Mouse (Mus musculus): Measurements from ENCODE around the gene Leo1.
"Not testable (repeated sequence)": the region's sequence is repeated elsewhere in the genome, so short reads cannot be mapped to it uniquely, and the experiment has no call there.

Leo1 gene

DNA sequence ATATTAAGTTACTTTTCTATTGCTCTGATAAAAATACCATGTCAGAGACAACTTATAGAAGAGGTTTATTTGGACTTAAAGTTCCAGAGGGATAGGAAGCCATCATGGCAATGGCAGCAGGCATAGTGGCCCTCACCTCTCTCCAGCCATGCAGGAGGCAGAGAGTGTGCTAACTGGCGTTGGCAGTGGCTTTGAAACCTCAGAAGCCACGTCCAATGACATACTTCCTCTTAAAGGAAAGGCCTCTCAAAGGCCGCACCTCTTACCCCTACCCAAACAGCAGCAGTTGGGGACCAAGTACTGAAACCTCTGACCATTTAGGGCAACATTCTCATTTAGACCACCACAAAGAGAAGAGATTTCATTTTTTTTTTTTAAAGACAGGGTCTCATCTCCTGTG, 35.9 kb downstream of the Leo1 start:
- DNase-seq: no peak

DNA sequence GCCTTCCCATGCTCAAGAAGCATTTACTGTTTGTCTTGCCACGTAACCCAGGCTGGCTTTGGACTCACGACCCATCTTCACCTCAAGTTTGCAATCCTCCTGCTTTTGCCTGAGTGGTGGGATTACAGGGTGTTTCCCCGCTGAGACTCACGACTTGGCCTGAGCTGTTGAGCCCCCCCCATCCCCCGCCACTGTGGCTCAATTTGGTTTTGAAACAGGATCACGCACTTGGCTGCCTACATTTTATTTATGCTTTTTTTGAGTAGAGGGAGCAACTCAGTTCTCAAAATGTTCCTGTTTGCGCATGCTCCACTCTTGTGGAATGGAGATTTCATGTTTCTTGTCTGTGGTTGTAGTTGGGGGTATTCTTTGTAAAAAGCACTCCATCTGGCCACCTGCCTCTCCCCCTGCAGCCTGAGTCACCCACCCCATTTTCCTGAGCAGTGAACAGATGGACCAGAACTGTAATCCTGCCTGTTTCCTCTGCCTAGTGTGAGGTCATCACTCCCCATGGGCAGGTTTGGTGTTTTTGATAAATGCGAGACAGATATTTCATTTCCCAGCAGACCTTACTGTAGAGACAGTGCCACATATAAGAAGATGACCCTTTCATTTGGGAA, 37.9 kb downstream of the Leo1 start:
- no peak for DNase-seq

DNA sequence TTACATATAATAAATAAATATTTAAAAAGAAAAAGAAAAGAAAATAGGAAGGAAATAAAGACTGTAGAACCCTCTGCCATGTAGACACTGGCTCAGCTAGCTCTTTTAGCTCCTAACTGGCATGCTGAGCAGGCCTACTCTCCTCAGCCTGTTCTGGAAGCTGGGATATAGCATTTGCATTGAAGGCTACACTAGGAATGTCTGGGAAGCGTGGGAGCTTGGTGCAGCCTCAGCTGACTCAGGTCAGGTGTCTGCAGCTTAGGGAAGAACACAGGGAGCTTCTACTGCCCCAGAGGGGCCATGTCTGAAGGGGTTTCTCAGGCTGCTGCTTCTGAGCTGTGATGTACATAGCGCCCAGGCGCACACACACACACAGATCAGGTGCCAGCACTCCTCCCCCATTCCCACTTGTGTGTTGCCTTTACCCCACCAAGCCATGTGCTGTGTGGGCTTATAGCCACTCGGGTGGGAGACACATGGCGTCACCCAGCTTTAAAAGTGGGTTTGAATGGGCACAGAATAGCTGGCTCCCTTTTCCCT, 39.3 kb downstream of the Leo1 start:
- DNase-seq: no peak

DNA sequence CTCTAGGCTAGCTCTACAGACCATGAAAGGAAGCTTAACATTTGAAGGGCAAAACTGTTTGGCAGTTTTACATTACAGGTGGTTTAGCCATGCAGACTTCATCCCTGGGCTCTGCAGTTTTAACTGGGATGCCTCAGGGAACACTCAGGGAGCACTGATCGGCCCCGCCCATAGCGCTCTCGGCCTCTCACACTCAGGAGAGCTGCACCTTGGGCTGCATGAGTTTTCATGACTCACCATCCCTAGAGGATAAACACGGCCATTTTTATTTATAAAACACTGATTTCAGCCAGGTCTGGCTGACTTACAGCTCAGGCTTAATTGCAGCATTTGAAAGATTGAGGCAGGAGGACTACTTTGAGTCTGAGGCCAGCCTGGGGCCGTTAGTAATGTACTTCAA, 43.9 kb downstream of the Leo1 start:
- no peak for DNase-seq

DNA sequence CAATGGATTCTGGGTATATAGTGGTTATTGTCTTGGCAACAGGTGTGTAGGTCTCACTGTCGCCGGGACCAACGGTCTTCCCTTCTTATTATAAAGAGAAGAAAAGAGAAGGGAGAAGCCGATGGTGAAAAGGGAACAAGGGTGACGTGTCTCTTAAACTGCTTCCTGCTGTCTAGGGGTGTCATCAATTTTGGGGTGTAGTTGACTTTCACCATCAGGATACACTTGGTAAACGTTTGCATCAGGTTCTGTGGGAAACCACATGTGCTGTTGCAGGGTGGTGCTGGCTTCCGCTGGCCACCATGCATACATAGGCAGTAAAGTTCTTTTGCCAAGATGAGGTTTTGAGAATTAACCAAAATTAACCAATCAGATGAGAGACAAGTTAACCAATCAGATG, 46.9 kb downstream of the Leo1 start:
- DNase-seq: not testable (repeated sequence)

DNA sequence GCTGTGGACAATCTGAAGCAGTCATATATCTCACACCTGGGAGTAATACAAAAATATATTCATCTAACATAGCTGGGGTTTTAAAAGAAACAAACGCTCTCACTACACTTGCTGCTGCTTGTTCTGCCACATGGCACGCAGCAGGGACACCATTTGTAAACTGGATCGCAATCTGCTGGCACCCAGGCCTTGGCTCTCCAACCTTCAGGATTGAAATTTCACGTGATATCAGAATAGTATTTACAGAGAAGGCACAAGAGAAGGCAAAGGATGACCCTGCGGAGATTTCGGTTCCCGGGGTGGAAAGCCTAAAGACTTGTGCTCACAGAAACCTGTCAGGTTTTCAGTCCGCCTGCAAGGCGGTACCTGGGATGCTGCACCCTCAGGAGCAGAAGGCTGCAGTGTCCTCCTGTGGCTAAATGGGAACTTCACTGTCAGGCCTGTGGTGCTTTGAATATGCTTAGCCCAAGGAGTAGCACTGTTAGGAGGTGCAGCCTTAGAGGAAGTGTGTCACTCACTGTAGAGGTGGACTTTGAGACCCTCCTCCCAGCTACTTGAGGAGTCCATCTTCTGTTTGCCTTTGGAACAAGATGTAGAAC, 53.2 kb downstream of the Leo1 start:
- DNase-seq: no peak

DNA sequence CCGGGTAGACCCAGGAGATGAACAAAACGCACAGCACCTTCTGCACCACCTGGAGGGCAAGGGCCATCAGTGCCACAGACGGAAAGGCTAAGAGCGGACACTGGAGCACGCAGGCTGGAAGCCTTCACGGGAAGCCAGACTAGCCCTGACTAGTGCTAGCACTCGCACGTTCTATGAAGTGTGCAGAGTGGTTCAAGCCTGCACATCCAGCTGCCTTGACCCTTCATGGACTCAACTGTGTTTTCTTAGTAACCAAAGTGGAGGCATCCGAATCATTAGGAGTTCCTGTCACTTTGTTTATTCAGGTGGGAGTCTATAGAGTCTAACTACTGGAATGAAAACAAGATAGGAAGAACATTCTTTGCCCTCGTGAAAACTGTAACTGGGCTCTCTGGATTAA, 54.6 kb downstream of the Leo1 start:
- peak; percentile 8 to 36 for DNase-seq

DNA sequence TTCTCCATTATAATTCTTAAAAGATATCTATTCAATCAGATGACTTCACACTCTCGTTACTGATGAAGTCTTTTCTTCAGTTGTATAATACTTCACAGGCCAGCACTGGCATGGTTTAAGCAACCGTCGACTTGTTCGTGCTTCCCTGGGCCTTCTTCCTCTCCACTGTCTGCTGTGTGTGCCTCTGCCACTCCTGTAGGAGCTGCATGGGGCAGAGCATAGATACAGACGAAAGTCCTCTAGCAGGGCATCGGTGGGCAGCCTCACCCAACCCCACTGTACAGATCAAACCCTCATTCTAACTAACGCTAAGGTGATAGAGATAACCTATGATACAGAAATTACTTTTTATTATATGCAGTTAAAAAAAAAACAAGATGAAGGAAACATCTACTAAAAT, 57.2 kb downstream of the Leo1 start:
- DNase-seq: no peak

DNA sequence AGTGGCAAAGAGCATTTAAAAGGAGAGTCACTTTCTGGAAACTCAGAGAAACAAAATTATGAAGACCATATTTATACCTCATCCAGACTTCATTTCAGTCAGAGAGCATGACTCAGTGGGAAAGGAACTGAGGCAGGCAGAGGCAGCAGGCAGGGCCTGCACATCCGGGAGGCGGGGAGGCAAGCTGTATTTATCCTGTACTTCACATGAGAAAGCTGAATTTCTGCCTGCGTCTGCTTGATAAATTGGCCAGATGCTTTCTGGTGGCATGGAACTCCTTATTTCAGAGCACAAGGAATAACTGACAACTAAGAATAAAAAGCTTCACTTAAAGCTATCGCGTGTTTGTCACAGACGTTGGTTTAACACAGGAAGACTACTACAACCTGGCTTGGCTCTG, 63.0 kb downstream of the Leo1 start:
- no peak for DNase-seq

DNA sequence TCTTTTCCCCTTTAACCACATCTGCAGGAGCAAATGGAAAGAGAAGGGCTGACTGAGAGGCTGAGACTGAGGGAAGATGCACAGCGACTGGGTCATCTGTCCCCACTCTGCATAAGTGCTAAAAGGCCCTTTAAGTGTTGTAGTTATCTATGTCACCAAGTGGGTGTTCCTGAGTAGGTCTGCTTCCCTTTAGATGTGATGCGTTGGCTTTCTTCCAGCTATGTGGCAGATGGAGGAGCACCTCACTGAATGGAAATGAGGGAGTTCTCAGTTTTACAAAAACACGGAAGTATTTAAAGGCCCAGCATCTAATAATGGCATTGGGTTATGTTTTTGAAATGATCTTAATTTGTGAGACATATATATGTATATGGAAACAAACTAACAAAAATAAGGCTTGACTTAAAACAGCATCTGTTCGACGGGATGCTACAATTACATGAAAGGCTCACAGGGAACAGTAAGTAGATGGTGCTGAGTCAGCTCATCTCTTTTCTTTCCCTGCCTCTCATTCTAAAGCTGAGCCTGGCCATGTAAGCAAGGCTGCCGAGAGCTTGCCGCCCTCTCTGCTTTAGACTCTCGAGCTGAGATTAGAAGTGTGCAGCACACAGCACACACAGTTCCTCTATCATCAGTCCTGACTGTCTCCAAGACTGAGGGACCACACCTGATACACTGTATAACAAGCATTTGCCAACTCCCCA, 70.1 kb downstream of the Leo1 start:
- DNase-seq: no peak

DNA sequence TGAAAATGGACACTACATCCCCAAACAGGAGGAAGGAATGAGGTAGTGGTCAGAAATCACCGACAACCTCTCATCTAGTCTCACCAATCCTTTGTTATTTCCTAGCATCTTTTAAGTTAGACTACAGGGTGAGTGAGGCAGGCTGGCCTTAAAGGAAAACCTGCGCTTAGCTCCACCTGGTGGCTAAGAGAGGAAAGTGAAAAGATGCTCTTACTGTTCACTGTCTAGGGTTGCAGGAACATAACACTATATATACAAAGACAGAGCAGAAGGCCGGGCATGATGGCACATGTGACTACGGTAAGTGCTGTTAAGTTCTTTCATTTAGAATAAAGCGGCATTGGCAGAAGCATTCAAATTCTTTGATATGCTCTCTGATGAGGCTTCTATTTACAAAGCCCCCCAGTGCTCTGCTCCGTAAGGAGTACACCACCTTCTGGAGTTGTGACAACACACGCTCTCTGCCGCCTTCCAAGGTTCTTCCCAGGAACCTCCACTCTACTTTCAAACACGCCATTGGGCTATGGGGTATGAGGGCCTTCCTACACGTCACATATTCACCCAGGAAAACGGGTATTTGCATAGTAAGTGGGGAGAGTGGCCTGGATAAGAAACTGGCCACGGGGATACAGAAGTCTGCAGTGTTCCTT, 74.3 kb downstream of the Leo1 start:
- DNase-seq: peak; percentile 37 to 53

Data from kidney, postnatal 4 days (tissue).